Mouse (Mus musculus) C2C12 (cell line): Measurements from ENCODE around the gene Cdk14. TPM values are rescaled to one million over a fixed set of nuclear protein-coding genes. Genes with fewer than 3 reads are reported as not detected.

Source experiments
- H3K27me3 ChIP-seq: one replicate; pipeline ENCODE4 v1.6.1; 2011; ENCODE audit not compliant: control insufficient read depth, insufficient read depth, insufficient read length
- H3K36me3 ChIP-seq: one replicate; pipeline ENCODE4 v1.6.1; 2011; ENCODE audit not compliant: control insufficient read depth, insufficient read depth
- H3K4me3 ChIP-seq: one replicate; pipeline ENCODE4 v1.5.1; 2011; ENCODE audit warnings: mild to moderate bottlenecking, control low read depth; ENCODE audit not compliant: poor library complexity, insufficient read depth, severe bottlenecking
- H3K79me2 ChIP-seq: one replicate; pipeline ENCODE4 v1.6.1; 2011; ENCODE audit not compliant: control insufficient read depth, insufficient read depth
- H3K79me3 ChIP-seq: one replicate; pipeline ENCODE4 v1.6.1; 2011; ENCODE audit warnings: low read depth, control low read depth
- H3ac ChIP-seq: one replicate; pipeline ENCODE3; 2011; ENCODE audit warnings: low read depth; ENCODE audit not compliant: control insufficient read depth, insufficient read length
- CEBPB ChIP-seq: IDR thresholded peaks from one replicate; pipeline ENCODE4 v1.6.1; 2011; ENCODE audit warnings: low read depth, mild to moderate bottlenecking, control low read depth, moderate library complexity
- CTCF ChIP-seq: IDR thresholded peaks from one replicate; pipeline ENCODE4 v1.5.1; 2011; ENCODE audit not compliant: control insufficient read depth, insufficient read depth, insufficient read length
- FOSL1 ChIP-seq: IDR thresholded peaks from one replicate; pipeline ENCODE4 v1.8.0; 2011; ENCODE audit warnings: mild to moderate bottlenecking, low read length; ENCODE audit not compliant: poor library complexity, insufficient read depth, severe bottlenecking
- MAX ChIP-seq: IDR thresholded peaks from one replicate; pipeline ENCODE4 v1.6.1; 2011; ENCODE audit warnings: mild to moderate bottlenecking, control low read depth
- MYOD1 ChIP-seq: IDR thresholded peaks from one replicate; pipeline ENCODE4 v1.6.1; 2011; ENCODE audit warnings: low read depth; ENCODE audit not compliant: control insufficient read depth, insufficient read length
- MYOG ChIP-seq: IDR thresholded peaks from one replicate; pipeline ENCODE4 v1.6.1; 2011; ENCODE audit not compliant: control insufficient read depth, insufficient read length; ENCODE audit errors: extremely low read depth
- USF1 ChIP-seq: IDR thresholded peaks from one replicate; pipeline ENCODE4 v1.6.1; 2011; ENCODE audit warnings: low read depth, mild to moderate bottlenecking, control low read depth, moderate library complexity
- polyA plus RNA-seq: library from polyadenylated mRNA; unstranded; fragments of >200 nt; fragmentation: generic; extraction: Trizol; gene quantifications from one replicate; pipeline ENCODE4 v1.2.1, GENCODE M21; 2012; ENCODE audit warnings: missing spikeins

Cdk14 gene
- polyA plus RNA-seq, 1 experiment = 15.9 TPM

- Histone ChIP-seq H3K79me3 (peaks cover 5% of the 10 kb centered on the region), H3K79me2 (peaks cover 28% of the 10 kb centered on the region), H3ac (no peak overlapping the region), H3K4me3 (no peak overlapping the region), H3K27me3 (no peaks in the 10 kb centered on the region), H3K36me3 (no peaks in the 10 kb centered on the region)
- no peak for TF ChIP-seq MYOD1
- no peak for TF ChIP-seq CEBPB
- TF ChIP-seq MAX = peak; percentile 51
- TF ChIP-seq FOSL1 = no peak
Observed at GRCm38 (mm10) chr5:5180311-5180710, 239.8 kb downstream of the Cdk14 start.

- H3K79me2 ChIP-seq = peaks cover 28% of the 10 kb centered on the region
- H3K36me3 ChIP-seq = no peaks in the 10 kb centered on the region
- H3K4me3 ChIP-seq = no peak overlapping the region
- peaks cover 7% of the 10 kb centered on the region for H3K79me3 ChIP-seq
- TF ChIP-seq USF1 (no peak), MYOG (no peak)
- H3K27me3 ChIP-seq = no peaks in the 10 kb centered on the region
- no peak overlapping the region for H3ac ChIP-seq
Observed at GRCm38 (mm10) chr5:5176052-5176451, 244.1 kb downstream of the Cdk14 start.

- TF ChIP-seq CTCF (no peak), MYOD1 (no peak), MYOG (no peak), USF1 (no peak), MAX (no peak), CEBPB (no peak), FOSL1 (no peak)
- Histone ChIP-seq H3K79me3 (peaks cover 7% of the 10 kb centered on the region), H3K4me3 (no peak overlapping the region), H3K27me3 (no peaks in the 10 kb centered on the region), H3K79me2 (peaks cover 28% of the 10 kb centered on the region), H3K36me3 (no peaks in the 10 kb centered on the region), H3ac (no peak overlapping the region)
Observed at GRCm38 (mm10) chr5:5175611-5176010, 244.5 kb downstream of the Cdk14 start.

DNA sequence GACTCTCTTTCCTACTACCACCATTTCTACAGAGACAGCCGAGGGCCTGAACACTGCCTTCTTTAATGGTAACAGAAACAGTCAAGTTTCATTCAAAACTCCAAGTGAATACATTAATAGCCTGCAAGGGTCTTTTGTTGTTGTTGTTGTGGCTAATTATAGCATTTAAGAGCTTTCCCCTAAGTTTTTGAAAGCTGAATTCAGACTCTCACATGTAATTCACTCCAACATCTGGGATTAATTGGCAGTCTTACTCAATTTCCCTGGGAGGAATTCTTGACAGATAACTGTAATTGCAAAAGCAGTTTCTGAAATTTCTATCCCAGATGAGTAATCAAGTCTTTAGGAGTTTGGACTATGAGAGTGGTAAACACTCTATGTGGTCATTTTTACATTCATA, 245.0 kb downstream of the Cdk14 start:
- no peak overlapping the region for H3K4me3 ChIP-seq

GRCm38 (mm10) chr5:5166086-5166485, 254.0 kb downstream of the Cdk14 start:
- no peaks in the 10 kb centered on the region for H3K27me3 ChIP-seq
- no peak for TF ChIP-seq CEBPB
- TF ChIP-seq MAX = no peak
- no peak for TF ChIP-seq MYOG
- TF ChIP-seq MYOD1 = no peak
- TF ChIP-seq CTCF = no peak
- TF ChIP-seq FOSL1 = no peak
- no peak for TF ChIP-seq USF1
- H3K79me3 ChIP-seq = peaks cover 2% of the 10 kb centered on the region
- no peaks in the 10 kb centered on the region for H3K36me3 ChIP-seq
- no peak overlapping the region for H3ac ChIP-seq
- no peak overlapping the region for H3K4me3 ChIP-seq
- H3K79me2 ChIP-seq = peaks cover 5% of the 10 kb centered on the region

More for the DNA sequence above, 245.0 kb downstream of the Cdk14 start:
- H3K79me3 ChIP-seq = peaks cover 7% of the 10 kb centered on the region
- no peaks in the 10 kb centered on the region for H3K27me3 ChIP-seq
- no peak overlapping the region for H3ac ChIP-seq
- TF ChIP-seq CTCF (no peak), CEBPB (peak; percentile 92)
- no peaks in the 10 kb centered on the region for H3K36me3 ChIP-seq
- peaks cover 28% of the 10 kb centered on the region for H3K79me2 ChIP-seq

GRCm38 (mm10) chr5:5164326-5164725, 255.8 kb downstream of the Cdk14 start:
- H3K79me3 ChIP-seq = peaks cover 2% of the 10 kb centered on the region
- no peaks in the 10 kb centered on the region for H3K36me3 ChIP-seq
- H3K27me3 ChIP-seq = no peaks in the 10 kb centered on the region
- no peak overlapping the region for H3ac ChIP-seq
- TF ChIP-seq MAX = no peak
- no peak for TF ChIP-seq CTCF
- TF ChIP-seq FOSL1 = no peak
- TF ChIP-seq MYOG = no peak
- no peak for TF ChIP-seq MYOD1
- TF ChIP-seq CEBPB = no peak
- TF ChIP-seq USF1 = no peak
- H3K79me2 ChIP-seq = peaks cover 5% of the 10 kb centered on the region
- no peak overlapping the region for H3K4me3 ChIP-seq

DNA sequence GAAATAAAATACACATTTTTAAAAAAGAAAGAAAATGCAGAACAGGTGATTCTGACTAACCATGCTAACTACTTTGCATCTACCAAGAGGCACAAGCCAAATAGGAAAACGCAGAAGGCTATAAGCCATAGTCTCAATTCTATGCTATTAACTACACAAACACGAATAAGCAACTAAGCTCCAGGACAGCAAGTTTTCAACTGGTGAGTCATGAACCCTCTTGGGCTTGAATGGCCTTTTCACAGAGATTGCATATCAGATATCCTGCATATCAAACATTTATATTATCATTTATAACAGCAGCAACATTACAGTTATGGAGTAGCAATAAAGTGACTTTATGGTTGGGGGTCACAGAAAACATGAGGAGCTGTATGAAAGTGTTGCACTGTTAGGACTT, 256.3 kb downstream of the Cdk14 start:
- TF ChIP-seq MAX = no peak
- no peak for TF ChIP-seq USF1
- no peak for TF ChIP-seq MYOD1
- TF ChIP-seq CTCF = no peak
- TF ChIP-seq MYOG = no peak
- TF ChIP-seq FOSL1 = no peak
- TF ChIP-seq CEBPB = no peak

More for the DNA sequence above, 256.3 kb downstream of the Cdk14 start:
- H3K79me3 ChIP-seq = peaks cover 2% of the 10 kb centered on the region
- H3K36me3 ChIP-seq = no peaks in the 10 kb centered on the region
- no peak overlapping the region for H3K4me3 ChIP-seq
- H3K27me3 ChIP-seq = no peaks in the 10 kb centered on the region
- H3ac ChIP-seq = no peak overlapping the region
- H3K79me2 ChIP-seq = peaks cover 5% of the 10 kb centered on the region
